Mouse (Mus musculus) heart, embryonic 16.5 days (tissue): ENCODE measurements around the gene Nfic. TPM values are rescaled to one million over a fixed set of nuclear protein-coding genes. Genes with fewer than 3 reads are reported as not detected.
A peak's percentile ranks its signal among the peaks of the same experiment; 100 is the strongest.

Experiments used
- ATAC-seq: fragments of 200-750 bp; cut with Nextera tagmentation; replicated peaks from 2 replicates; pipeline ENCODE4 v1.8.0; 2017; ENCODE audit warnings: moderate number of reproducible peaks; ENCODE audit not compliant: insufficient read depth, low FRiP score; ENCODE audit errors: extremely low read depth
- H3K27ac ChIP-seq: fragments of 300-500 bp; sonication (generic); 2 replicates; pipeline ENCODE4 v1.5.1; 2014; ENCODE audit warnings: mild to moderate bottlenecking, low read length, control low read depth, moderate library complexity
- H3K27me3 ChIP-seq: fragments of 300-500 bp; sonication (generic); 2 replicates; pipeline ENCODE4 v1.6.1; 2014; ENCODE audit warnings: low read length, mixed read lengths; ENCODE audit not compliant: control insufficient read depth, insufficient read depth
- H3K36me3 ChIP-seq: fragments of 300-500 bp; sonication (generic); 2 replicates; pipeline ENCODE4 v1.6.1; 2014; ENCODE audit not compliant: control insufficient read depth, insufficient read depth
- H3K4me1 ChIP-seq: fragments of 300-500 bp; sonication (generic); 2 replicates; pipeline ENCODE4 v1.6.1; 2014; ENCODE audit warnings: low read length, mixed read lengths; ENCODE audit not compliant: control insufficient read depth, insufficient read depth
- H3K4me2 ChIP-seq: fragments of 300-500 bp; sonication (generic); 2 replicates; pipeline ENCODE4 v1.6.1; 2014; ENCODE audit warnings: low read depth, mild to moderate bottlenecking, control low read depth, low read length
- H3K4me3 ChIP-seq: fragments of 300-500 bp; sonication (generic); 2 replicates; pipeline ENCODE4 v1.5.1; 2014; ENCODE audit warnings: mild to moderate bottlenecking, control low read depth, low read length
- H3K9ac ChIP-seq: fragments of 300-500 bp; sonication (generic); 2 replicates; pipeline ENCODE4 v1.6.1; 2014; ENCODE audit warnings: low read length, control low read depth
- H3K9me3 ChIP-seq: fragments of 300-500 bp; sonication (generic); replicated peaks from 2 replicates; pipeline ENCODE4 v1.6.1; 2016; ENCODE audit warnings: low read length; ENCODE audit not compliant: control insufficient read depth
- WGBS: fragments of 180-500 bp; shearing (Covaris S2); extraction: QIAGEN DNeasy Blood & Tissue Kit; methylation state at CpG from one replicate; pipeline ENCODE4 v1.1.7; 2014; 5-methylcytosine and 5-hydroxymethylcytosine counted together
- polyA plus RNA-seq: library from polyadenylated mRNA; unstranded; fragments of >200 nt; fragmentation: Nextera tagmentation; extraction: Ambion mirVana; gene quantifications from 2 replicates; pipeline ENCODE4 v1.2.1, GENCODE M21; 2015

Gene Nfic
- polyA plus RNA-seq, 1 experiment from 2014 or later: 54.7 TPM

GRCm38 (mm10) chr10:81375322-81375721 lies 80.1 kb downstream of the Nfic start:
- 91% methylated on average over 10 of the region's 10 CpGs for WGBS
- no peak overlapping the region for H3K4me2 ChIP-seq
- H3K36me3 ChIP-seq: peaks cover 13% of the 10 kb centered on the region
- ATAC-seq: no peak
- no peak overlapping the region for H3K27ac ChIP-seq
- H3K9me3 ChIP-seq: no peaks in the 10 kb centered on the region
- peaks cover 18% of the 10 kb centered on the region for H3K4me1 ChIP-seq
- H3K27me3 ChIP-seq: no peaks in the 10 kb centered on the region
- H3K4me3 ChIP-seq: no peak overlapping the region
- no peak overlapping the region for H3K9ac ChIP-seq

GRCm38 (mm10) chr10:81367207-81367495 lies 88.3 kb downstream of the Nfic start:
- no peak overlapping the region for H3K4me2 ChIP-seq
- H3K9me3 ChIP-seq: no peaks in the 10 kb centered on the region
- H3K4me1 ChIP-seq: peaks cover 34% of the 10 kb centered on the region
- 88% methylated on average over 6 of the region's 6 CpGs for WGBS
- peaks cover 43% of the 10 kb centered on the region for H3K36me3 ChIP-seq
- H3K27ac ChIP-seq: no peak overlapping the region
- H3K27me3 ChIP-seq: no peaks in the 10 kb centered on the region
- no peak overlapping the region for H3K9ac ChIP-seq
- H3K4me3 ChIP-seq: no peak overlapping the region
- no peak for ATAC-seq

- WGBS: 59% methylated on average over 6 of the region's 6 CpGs
- H3K9me3 ChIP-seq: no peaks in the 10 kb centered on the region
- H3K4me3 ChIP-seq: no peak overlapping the region
- H3K36me3 ChIP-seq: peaks cover 45% of the 10 kb centered on the region
- no peak overlapping the region for H3K27ac ChIP-seq
- H3K4me2 ChIP-seq: no peak overlapping the region
- no peak overlapping the region for H3K9ac ChIP-seq
- H3K4me1 ChIP-seq: peaks cover 37% of the 10 kb centered on the region
- H3K27me3 ChIP-seq: no peaks in the 10 kb centered on the region
- no peak for ATAC-seq
These were observed 88.8 kb downstream of the Nfic start for GRCm38 (mm10) chr10:81366477-81367206.

GRCm38 (mm10) chr10:81365672-81366476 lies 89.6 kb downstream of the Nfic start, which contains the start of gene 4930404N11Rik:
Gene 4930404N11Rik, minus strand, starts transcription at chr10:81365816.
- no peak for ATAC-seq

GRCm38 (mm10) chr10:81365073-81365472 lies 90.4 kb downstream of the Nfic start:
- Histone ChIP-seq H3K9ac (peak overlapping the region; percentile 70; the same call in 1 of the 2 replicates), H3K9me3 (no peaks in the 10 kb centered on the region), H3K4me3 (no peak overlapping the region), H3K27me3 (no peaks in the 10 kb centered on the region), H3K27ac (no peak overlapping the region), H3K4me1 (peaks cover 37% of the 10 kb centered on the region), H3K4me2 (peak overlapping the region; percentile 68; the same call in 1 of the 2 replicates), H3K36me3 (peaks cover 41% of the 10 kb centered on the region)
- WGBS: 38% methylated on average over 4 of the region's 4 CpGs
- ATAC-seq: 0 out of 2 replicates have a peak, but pooled peaks have one; percentile 8

More at GRCm38 (mm10) chr10:81365672-81366476, 89.6 kb downstream of the Nfic start, which contains the start of gene 4930404N11Rik:
- H3K4me1 ChIP-seq: peaks cover 37% of the 10 kb centered on the region
- H3K27me3 ChIP-seq: no peaks in the 10 kb centered on the region
- H3K4me3 ChIP-seq: peak within 1 kb of the TSS; percentile 46
- no peak within 1 kb of the TSS for H3K27ac ChIP-seq
- peak within 1 kb of the TSS; percentile 70 for H3K9ac ChIP-seq
- H3K4me2 ChIP-seq: peak within 1 kb of the TSS; percentile 68
- H3K9me3 ChIP-seq: no peaks in the 10 kb centered on the region
- peaks cover 46% of the 10 kb centered on the region for H3K36me3 ChIP-seq
- 33% methylated on average over 12 of the region's 12 CpGs for WGBS

- H3K9ac ChIP-seq: peak overlapping the region; percentile 70
- no peaks in the 10 kb centered on the region for H3K9me3 ChIP-seq
- 0 out of 2 replicates have a peak overlapping the region, but pooled peaks have one; percentile 4 for H3K27ac ChIP-seq
- H3K4me2 ChIP-seq: peak overlapping the region; percentile 68
- H3K36me3 ChIP-seq: peaks cover 40% of the 10 kb centered on the region
- H3K4me1 ChIP-seq: peaks cover 37% of the 10 kb centered on the region
- H3K4me3 ChIP-seq: peak overlapping the region; percentile 46
- H3K27me3 ChIP-seq: no peaks in the 10 kb centered on the region
- no peak for ATAC-seq
- 17% methylated on average over 28 of the region's 28 CpGs for WGBS
These were observed 90.8 kb downstream of the Nfic start for GRCm38 (mm10) chr10:81364666-81365065.

- Histone ChIP-seq H3K27me3 (no peaks in the 10 kb centered on the region), H3K4me2 (peak overlapping the region; percentile 68), H3K27ac (peak overlapping the region; percentile 95), H3K9me3 (no peaks in the 10 kb centered on the region), H3K36me3 (peaks cover 31% of the 10 kb centered on the region), H3K4me3 (peak overlapping the region; percentile 46), H3K4me1 (peaks cover 42% of the 10 kb centered on the region), H3K9ac (peak overlapping the region; percentile 70)
- ATAC-seq: peak; percentile 76
- WGBS: 12% methylated on average over 53 of the region's 54 CpGs
These were observed 91.7 kb downstream of the Nfic start for GRCm38 (mm10) chr10:81363436-81364346.

- Histone ChIP-seq H3K27ac (peak overlapping the region; percentile 95), H3K4me2 (peak overlapping the region; percentile 68), H3K9ac (peak overlapping the region; percentile 70), H3K4me1 (peaks cover 50% of the 10 kb centered on the region), H3K27me3 (no peaks in the 10 kb centered on the region), H3K4me3 (peak overlapping the region; percentile 26), H3K36me3 (peaks cover 20% of the 10 kb centered on the region), H3K9me3 (no peaks in the 10 kb centered on the region)
- peak; percentile 18; the same call in 1 of the 2 replicates for ATAC-seq
- 46% methylated on average over 12 of the region's 12 CpGs for WGBS
These were observed 93.0 kb downstream of the Nfic start for GRCm38 (mm10) chr10:81362336-81362949.
